Mouse (Mus musculus) kidney, postnatal 25 days (tissue): ENCODE results near the gene Herc1.

Source experiments
- DNase-seq, 2 experiments: peaks; one replicate each; pipeline ENCODE4 v3.0.0; 2021; ENCODE audit warnings: mixed read lengths in 2 of 2

Herc1 gene

GRCm38 (mm10) chr9:66542785-66543184 lies 192.5 kb downstream of the Herc1 start:
- no peak for DNase-seq
